Mouse (Mus musculus) MEL (cell line): ENCODE results near the gene Kat8. TPM values are rescaled to one million over a fixed set of nuclear protein-coding genes. Genes with fewer than 3 reads are reported as not detected.

Experiments used
- DNase-seq: peaks from one replicate; pipeline ENCODE4 v3.0.0; 2011; ENCODE audit warnings: low read depth, low spot score
- H3K27ac ChIP-seq: 2 replicates; pipeline ENCODE4 v1.5.1; 2012; ENCODE audit warnings: low read depth, mild to moderate bottlenecking, control low read depth, low read length, moderate library complexity; ENCODE audit not compliant: control insufficient read depth
- H3K27me3 ChIP-seq, 2 experiments: fragments of 150-350 bp in 1 of 2; sonication (generic) in 1 of 2; 2 replicates each; pipeline ENCODE4 v1.6.1; 2012; ENCODE audit warnings: low read length in 2 of 2, mild to moderate bottlenecking in 2 of 2, improper control_type of control experiment in 1 of 2, moderate library complexity in 1 of 2; ENCODE audit not compliant: insufficient read depth in 2 of 2, control insufficient read depth in 1 of 2
- H3K36me3 ChIP-seq, 2 experiments: 2 replicates each; pipeline ENCODE4 v1.6.1; 2012 to 2014; ENCODE audit warnings: low read length in 2 of 2, improper control_type of control experiment in 1 of 2, inconsistent platforms in 1 of 2, mild to moderate bottlenecking in 1 of 2; ENCODE audit not compliant: insufficient read depth in 2 of 2, control insufficient read depth in 1 of 2
- H3K4me1 ChIP-seq, 2 experiments: fragments of 150-350 bp in 1 of 2; sonication (generic) in 1 of 2; 2 replicates each; pipeline ENCODE4 v1.6.1; 2012; ENCODE audit warnings: low read length in 2 of 2, improper control_type of control experiment in 1 of 2, mild to moderate bottlenecking in 1 of 2; ENCODE audit not compliant: insufficient read depth in 2 of 2, control insufficient read depth in 1 of 2
- H3K4me3 ChIP-seq, 2 experiments: fragments of 150-350 bp in 1 of 2; sonication (generic) in 1 of 2; 2 replicates each; pipeline ENCODE4 v1.5.1; 2012; ENCODE audit warnings: low read depth in 2 of 2, low read length in 2 of 2, mild to moderate bottlenecking in 2 of 2, moderate library complexity in 2 of 2, control low read depth in 1 of 2, improper control_type of control experiment in 1 of 2; ENCODE audit not compliant: control insufficient read depth in 1 of 2, insufficient read depth in 1 of 2
- H3K79me2 ChIP-seq: 2 replicates; pipeline ENCODE4 v1.6.1; 2012; ENCODE audit warnings: mild to moderate bottlenecking, low read length, moderate library complexity; ENCODE audit not compliant: control insufficient read depth, poor library complexity, insufficient read depth
- H3K9ac ChIP-seq: 2 replicates; pipeline ENCODE4 v1.6.1; 2012; ENCODE audit warnings: low read depth, mild to moderate bottlenecking, control low read depth, low read length, moderate library complexity; ENCODE audit not compliant: control insufficient read depth, poor library complexity, severe bottlenecking
- H3K9me3 ChIP-seq: fragments of 150-350 bp; sonication (generic); replicated peaks from 2 replicates; pipeline ENCODE4 v1.6.1; 2012; ENCODE audit warnings: mild to moderate bottlenecking, low read length, improper control_type of control experiment, moderate library complexity; ENCODE audit not compliant: insufficient read depth
- BHLHE40 ChIP-seq: IDR thresholded peaks from 2 replicates; pipeline ENCODE4 v1.6.1; 2012; ENCODE audit warnings: low read depth, mild to moderate bottlenecking, inconsistent platforms, low read length, improper control_type of control experiment, borderline replicate concordance
- CTCF ChIP-seq, 3 experiments: IDR thresholded peaks in 2 of 3; conservative IDR thresholded peaks in 1 of 3; 2 replicates each; pipeline ENCODE4 v1.5.1; 2011 to 2012; ENCODE audit warnings: low read length in 3 of 3, low read depth in 2 of 3, mild to moderate bottlenecking in 2 of 3, improper control_type of control experiment in 1 of 3, inconsistent platforms in 1 of 3, mixed read lengths in 1 of 3, moderate library complexity in 1 of 3; ENCODE audit not compliant: control insufficient read depth in 1 of 3, insufficient read depth in 1 of 3, poor library complexity in 1 of 3, severe bottlenecking in 1 of 3
- E2F4 ChIP-seq: IDR thresholded peaks from 2 replicates; pipeline ENCODE4 v1.6.1; 2011; ENCODE audit warnings: low read depth, low read length, improper control_type of control experiment, borderline replicate concordance
- EP300 ChIP-seq, 2 experiments: IDR thresholded peaks; 2 replicates each; pipeline ENCODE4 v1.6.1; 2011; ENCODE audit warnings: improper control_type of control experiment in 2 of 2, low read length in 2 of 2, low read depth in 1 of 2, mild to moderate bottlenecking in 1 of 2
- GABPA ChIP-seq: IDR thresholded peaks from 2 replicates; pipeline ENCODE4 v1.6.1; 2012; ENCODE audit warnings: low read depth, mild to moderate bottlenecking, inconsistent platforms, low read length, improper control_type of control experiment, moderate library complexity
- GATA1 ChIP-seq: IDR thresholded peaks from 2 replicates; pipeline ENCODE4 v1.6.1; 2011; ENCODE audit warnings: low read depth, low read length, improper control_type of control experiment
- MAZ ChIP-seq: IDR thresholded peaks from 2 replicates; pipeline ENCODE4 v1.6.1; 2012; ENCODE audit warnings: low read depth, mild to moderate bottlenecking, inconsistent platforms, low read length, improper control_type of control experiment
- MXI1 ChIP-seq: IDR thresholded peaks from 2 replicates; pipeline ENCODE4 v1.6.1; 2011; ENCODE audit warnings: mild to moderate bottlenecking, low read depth, low read length, improper control_type of control experiment
- NRF1 ChIP-seq: IDR thresholded peaks from 2 replicates; pipeline ENCODE4 v1.6.1; 2014; ENCODE audit warnings: low read depth, mild to moderate bottlenecking, inconsistent platforms, low read length, improper control_type of control experiment, moderate library complexity; ENCODE audit not compliant: poor library complexity, insufficient read depth, severe bottlenecking
- POLR2A ChIP-seq, 2 experiments: IDR thresholded peaks; 2 replicates each; pipeline ENCODE4 v1.6.1; 2011 to 2012; ENCODE audit warnings: low read length in 2 of 2, mild to moderate bottlenecking in 2 of 2, control low read depth in 1 of 2, improper control_type of control experiment in 1 of 2, low read depth in 1 of 2, moderate library complexity in 1 of 2; ENCODE audit not compliant: control insufficient read depth in 1 of 2, insufficient read depth in 1 of 2, poor library complexity in 1 of 2
- RAD21 ChIP-seq: IDR thresholded peaks from 2 replicates; pipeline ENCODE4 v1.6.1; 2011; ENCODE audit warnings: mild to moderate bottlenecking, low read depth, low read length, improper control_type of control experiment
- SMC3 ChIP-seq: IDR thresholded peaks from 2 replicates; pipeline ENCODE4 v1.6.1; 2011; ENCODE audit warnings: low read depth, low read length, improper control_type of control experiment
- TAL1 ChIP-seq: IDR thresholded peaks from 2 replicates; pipeline ENCODE4 v1.6.1; 2012; ENCODE audit warnings: mild to moderate bottlenecking, inconsistent platforms, low read length, moderate library complexity, mixed read lengths
- TBP ChIP-seq: IDR thresholded peaks from 2 replicates; pipeline ENCODE4 v1.8.0; 2011; ENCODE audit warnings: low read depth, low read length, improper control_type of control experiment
- TCF12 ChIP-seq: IDR thresholded peaks from 2 replicates; pipeline ENCODE4 v1.6.1; 2014; ENCODE audit warnings: low read depth, mild to moderate bottlenecking, inconsistent platforms, low read length, improper control_type of control experiment, moderate library complexity
- UBTF ChIP-seq: IDR thresholded peaks from 2 replicates; pipeline ENCODE4 v1.6.1; 2012; ENCODE audit warnings: low read depth, mild to moderate bottlenecking, inconsistent platforms, low read length, improper control_type of control experiment, moderate library complexity, borderline replicate concordance; ENCODE audit not compliant: insufficient read depth
- ZKSCAN1 ChIP-seq: IDR thresholded peaks from 2 replicates; pipeline ENCODE4 v1.6.1; 2012; ENCODE audit warnings: low read depth, mild to moderate bottlenecking, inconsistent platforms, low read length, improper control_type of control experiment, moderate library complexity
- ZMIZ1 ChIP-seq: IDR thresholded peaks from 2 replicates; pipeline ENCODE4 v1.6.1; 2012; ENCODE audit warnings: low read depth, mild to moderate bottlenecking, inconsistent platforms, low read length, improper control_type of control experiment, moderate library complexity
- ZNF384 ChIP-seq: IDR thresholded peaks from 2 replicates; pipeline ENCODE4 v1.6.1; 2012; ENCODE audit warnings: low read depth, mild to moderate bottlenecking, inconsistent platforms, low read length, improper control_type of control experiment
- polyA plus RNA-seq, 2 experiments: library from polyadenylated mRNA; stranded (reverse) in 1 of 2; unstranded in 1 of 2; fragments of >175 nt in 1 of 2; fragments of >200 nt in 1 of 2; gene quantifications; 2 replicates each; pipeline versions ENCODE4 v1.2.1 to v1.2.4; 2012; ENCODE audit warnings: low replicate concordance in 2 of 2, low read depth in 1 of 2; ENCODE audit not compliant: insufficient read length in 2 of 2, insufficient read depth in 1 of 2, missing spikeins in 1 of 2
- total RNA-seq: library from RNA; depleted of rRNA; stranded (reverse); fragments of 300-350 nt; gene quantifications from 2 replicates; pipeline ENCODE4 v1.2.3, GENCODE M21; 2012

Kat8 gene
- total and polyA plus RNA-seq, 3 experiments: 39.5 to 45.8 TPM; not detected in 1

- Histone ChIP-seq H3K9ac (no peak overlapping the region), H3K4me1 (peaks cover 0 to 11% of the 10 kb centered on the region in 2 experiments; a peak in 2 of 4 replicates), H3K27ac (no peak overlapping the region), H3K36me3 (peaks cover 2 to 13% of the 10 kb centered on the region in 2 experiments; a peak in 3 of 4 replicates), H3K79me2 (no peaks in the 10 kb centered on the region), H3K27me3 (no peaks in the 10 kb centered on the region), H3K9me3 (no peaks in the 10 kb centered on the region), H3K4me3 (no peak overlapping the region)
- TF ChIP-seq E2F4: no peak
- no peak for TF ChIP-seq TCF12
- no peak for TF ChIP-seq POLR2A (IDR thresholded peaks at IDR 0.05; ENCODE audit: control insufficient read depth in 1 of 2, insufficient read depth in 1 of 2, low read depth in 1 of 2, low read length in 2 of 2, poor library complexity in 1 of 2)
- peak; percentile 50 to 69 (median 56); a peak in 5 of 6 replicates for TF ChIP-seq CTCF (IDR thresholded peaks at IDR 0.05 in 2 of 3, conservative IDR thresholded peaks at IDR 0.05 in 1 of 3; ENCODE audit: control insufficient read depth in 1 of 3, insufficient read depth in 1 of 3, low read depth in 2 of 3, low read length in 3 of 3, poor library complexity in 1 of 3, severe bottlenecking in 1 of 3)
- TF ChIP-seq UBTF: no peak
- TF ChIP-seq ZNF384: no peak
- peak; percentile 15 for TF ChIP-seq RAD21
- TF ChIP-seq GATA1: peak; percentile 58
- TF ChIP-seq ZMIZ1: no peak
- TF ChIP-seq ZKSCAN1: no peak
- DNase-seq: peak; percentile 54
These were observed 7.0 kb downstream of the Kat8 start for GRCm38 (mm10) chr7:127919290-127919689.

- no peaks in the 10 kb centered on the region for H3K27me3 ChIP-seq
- no peak overlapping the region for H3K4me3 ChIP-seq
- no peak for TF ChIP-seq EP300 (IDR thresholded peaks at IDR 0.05; ENCODE audit: low read depth in 1 of 2, low read length in 2 of 2)
- no peak for TF ChIP-seq NRF1
- no peak for TF ChIP-seq MAZ
- no peak for TF ChIP-seq BHLHE40
- TF ChIP-seq GABPA: no peak
- TF ChIP-seq UBTF: no peak
- peak; percentile 53 to 71 (median 62) for TF ChIP-seq CTCF (IDR thresholded peaks at IDR 0.05 in 2 of 3, conservative IDR thresholded peaks at IDR 0.05 in 1 of 3; ENCODE audit: control insufficient read depth in 1 of 3, insufficient read depth in 1 of 3, low read depth in 2 of 3, low read length in 3 of 3, poor library complexity in 1 of 3, severe bottlenecking in 1 of 3)
- no peak for TF ChIP-seq ZKSCAN1
- TF ChIP-seq TAL1: no peak
- TF ChIP-seq SMC3: peak; percentile 38
- TF ChIP-seq TBP: no peak
- TF ChIP-seq RAD21: peak; percentile 12
- no peak for TF ChIP-seq MXI1
- DNase-seq: peak; percentile 59
- H3K9me3 ChIP-seq: no peaks in the 10 kb centered on the region
- H3K4me1 ChIP-seq: peaks cover 0 to 11% of the 10 kb centered on the region in 2 experiments; a peak in 2 of 4 replicates
- peaks cover 2 to 13% of the 10 kb centered on the region in 2 experiments for H3K36me3 ChIP-seq
- H3K27ac ChIP-seq: no peak overlapping the region
- H3K79me2 ChIP-seq: no peaks in the 10 kb centered on the region
- H3K9ac ChIP-seq: no peak overlapping the region
These were observed 9.2 kb downstream of the Kat8 start for GRCm38 (mm10) chr7:127921516-127921915.
